Mouse (Mus musculus) gastrocnemius, postnatal 36 days (tissue): ENCODE data around the gene Mcoln1. TPM values are rescaled to one million over a fixed set of nuclear protein-coding genes. Genes with fewer than 3 reads are reported as not detected.

Experiments used
- DNase-seq, 2 experiments: peaks; one replicate each; pipeline ENCODE4 v3.0.0; 2022
- intact Hi-C: fragments of 180-260 bp; cut with DNase I; formaldehyde crosslinking; loops from one replicate; pipeline ENCODE4 v1.15.1; 2025
- long read RNA-seq, 2 experiments: library from polyadenylated mRNA; stranded (forward); transcript quantifications; one replicate each; pipeline ENCODE4 v2.0.0; 2021
- total RNA-seq, 2 experiments: library from RNA; stranded (reverse); gene quantifications; 2 replicates each; pipeline ENCODE4 v1.2.3; 2021

Mcoln1 gene
- total RNA-seq, result 10 to 100 TPM; 21.3 to 23.0 TPM
- long read RNA-seq, experiment 1, partial matches to known transcripts, result 0 of 1 reads
- long read RNA-seq, experiment 1, other reads (novel, unspliced or antisense), result 1 of 1 reads
- long read RNA-seq, experiment 2, transcript Mcoln1-201 (14 exons, 2,065 nt), result major isoform, 5 of 9 reads
- long read RNA-seq, experiment 2, partial matches to known transcripts, result 3 of 9 reads
- long read RNA-seq, experiment 2, other reads (novel, unspliced or antisense), result 1 of 9 reads

DNA sequence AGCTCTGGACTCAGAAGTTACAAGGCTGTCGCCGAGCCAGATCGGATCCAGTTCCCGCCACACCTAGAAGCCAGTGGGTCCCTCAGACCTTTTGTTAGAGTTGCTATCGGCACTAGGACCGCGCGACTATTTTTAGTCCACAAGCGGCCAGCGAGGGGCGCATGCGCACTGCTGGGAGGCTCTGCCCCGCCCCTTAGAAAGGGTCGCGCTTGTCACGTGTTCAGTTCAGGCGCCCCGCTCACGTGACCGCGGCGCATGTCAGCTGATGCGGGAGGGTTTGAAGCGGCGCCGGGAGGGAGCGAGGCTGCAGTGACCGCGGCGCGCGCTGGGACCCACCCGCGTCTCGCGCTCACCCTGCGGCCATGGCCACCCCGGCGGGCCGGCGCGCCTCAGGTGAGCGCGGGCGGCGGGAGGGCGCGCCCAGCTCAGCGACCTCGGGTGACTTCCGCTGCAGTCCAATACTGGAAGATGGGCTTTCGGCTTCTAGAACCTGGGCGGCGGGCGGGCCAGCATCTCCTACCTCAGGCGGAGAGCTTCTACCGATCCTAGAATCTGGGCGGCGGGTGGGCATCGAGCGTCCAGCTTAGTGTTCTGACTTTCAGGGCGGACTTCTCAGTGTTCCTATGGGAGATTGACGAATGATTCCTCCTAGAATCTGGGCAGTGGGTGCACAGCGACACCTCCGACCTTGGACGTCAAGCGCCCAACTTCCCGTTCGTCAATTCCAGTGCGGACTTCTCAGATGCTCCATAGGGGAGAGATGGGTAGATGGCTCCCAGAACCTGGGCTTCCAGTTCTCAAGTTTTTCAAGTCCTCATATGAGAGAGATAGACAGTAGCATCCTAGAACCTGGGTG, at the start of gene Mcoln1:
TSS of gene Mcoln1 (plus strand) at position 223 of the 856 bp plus-strand sequence.
- peak; percentile 97 for DNase-seq
- intact Hi-C loops, result no loop called here

GRCm38 (mm10) chr8:3450670-3451069, 49.6 kb upstream of the Mcoln1 start:
- intact Hi-C loops, result loop anchor here (5.0 to 10.0 kb wide), 2 partner anchors 58 to 96 kb away; partner anchors contain the start of genes A430078G23Rik and Arhgef18
- peak in 1 of 2 experiments; percentile 35 for DNase-seq

GRCm38 (mm10) chr8:3451992-3452391, 48.3 kb upstream of the Mcoln1 start:
- intact Hi-C loops, result loop anchor here (5.0 to 10.0 kb wide), 2 partner anchors 60 to 97 kb away; partner anchors contain the start of genes A430078G23Rik and Arhgef18
- no peak for DNase-seq

DNA sequence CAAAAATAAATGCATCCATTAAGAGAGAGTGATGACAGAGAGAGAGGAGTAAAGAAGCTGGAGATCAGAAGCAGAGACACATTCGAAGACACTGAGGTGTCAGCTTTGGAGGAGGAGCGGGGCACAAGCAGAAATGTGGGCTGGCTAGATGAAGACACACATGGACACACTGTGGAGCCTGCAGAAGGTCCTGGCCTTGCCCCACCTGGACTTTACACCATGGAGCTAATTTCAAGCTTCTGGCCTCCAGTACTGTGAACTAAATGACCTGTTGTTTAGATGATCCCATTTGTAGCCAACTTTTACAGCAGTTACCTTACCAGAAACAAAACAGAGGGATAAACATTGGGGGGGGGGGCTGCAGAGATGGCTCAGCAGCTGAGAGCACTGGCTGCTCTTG, 37.0 kb upstream of the Mcoln1 start:
- intact Hi-C loops, result loop anchor here (10.0 kb wide), 1 partner anchor 212 kb away; the partner anchor contains the start of genes Fcor and Trappc5

DNA sequence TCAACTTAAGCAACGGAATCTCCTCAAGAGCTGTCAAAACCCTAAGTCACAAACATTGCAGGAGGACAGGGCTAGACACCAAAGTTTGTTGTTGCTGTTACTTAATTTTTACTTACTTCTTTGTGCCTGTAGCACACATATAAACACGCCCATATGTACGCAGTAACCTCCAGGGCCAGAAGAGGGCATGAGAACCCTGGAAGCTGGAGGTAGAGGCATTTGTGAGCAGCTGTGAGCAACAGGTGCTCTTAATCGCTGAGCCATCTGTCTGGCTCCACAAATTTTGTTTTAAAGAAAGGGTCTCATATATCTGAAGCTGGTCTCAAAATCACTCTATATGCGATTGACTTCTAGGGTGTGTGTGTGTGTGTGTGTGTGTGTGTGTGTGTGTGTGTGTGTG, 35.9 kb upstream of the Mcoln1 start:
- intact Hi-C loops, result loop anchor here (10.0 kb wide), 1 partner anchor 210 kb away; the partner anchor contains the start of genes Fcor and Trappc5
- DNase-seq, result no peak

More for the DNA sequence above, 37.0 kb upstream of the Mcoln1 start:
- no peak for DNase-seq

- intact Hi-C loops, result loop anchor here (10.0 kb wide), 1 partner anchor 208 kb away; the partner anchor contains the start of genes Fcor and Trappc5
- DNase-seq, result peak; percentile 98
Observed at GRCm38 (mm10) chr8:3467006-3467885, 33.0 kb upstream of the Mcoln1 start, which contains the start of gene Pex11g. Gene Pex11g, minus strand, starts transcription at chr8:3467680.

GRCm38 (mm10) chr8:3467886-3468545, 32.2 kb upstream of the Mcoln1 start:
- no peak for DNase-seq
- intact Hi-C loops, result loop anchor here (10.0 kb wide), 1 partner anchor 207 kb away; the partner anchor contains the start of genes Fcor and Trappc5

GRCm38 (mm10) chr8:3468838-3469237, 31.4 kb upstream of the Mcoln1 start:
- intact Hi-C loops, result loop anchor here (10.0 kb wide), 1 partner anchor 206 kb away; the partner anchor contains the start of genes Fcor and Trappc5

DNA sequence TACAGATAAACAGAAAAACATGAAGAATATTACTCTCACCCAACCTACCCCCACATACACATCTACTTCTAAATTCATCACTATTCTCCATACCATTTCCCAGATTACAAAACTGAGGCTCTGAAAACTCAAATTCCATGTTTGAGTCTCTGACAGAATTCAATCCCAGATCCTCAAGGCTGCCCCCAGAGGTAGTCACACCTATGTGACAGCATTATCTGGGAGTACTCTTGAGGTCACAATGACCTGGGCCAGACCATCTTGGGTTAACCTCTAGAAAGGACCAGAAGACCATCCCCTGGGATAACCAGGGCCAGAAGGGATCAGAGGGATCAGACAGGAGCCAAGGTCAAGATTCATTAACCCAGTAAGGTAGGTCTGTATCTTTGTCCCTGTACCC, 29.7 kb upstream of the Mcoln1 start, which contains the start of gene Tex45:
TSS of gene Tex45 (plus strand) at position 301 of the 400 bp plus-strand sequence.
- intact Hi-C loops, result no loop called here
- no peak for DNase-seq

More at GRCm38 (mm10) chr8:3468838-3469237, 31.4 kb upstream of the Mcoln1 start:
- no peak for DNase-seq

DNA sequence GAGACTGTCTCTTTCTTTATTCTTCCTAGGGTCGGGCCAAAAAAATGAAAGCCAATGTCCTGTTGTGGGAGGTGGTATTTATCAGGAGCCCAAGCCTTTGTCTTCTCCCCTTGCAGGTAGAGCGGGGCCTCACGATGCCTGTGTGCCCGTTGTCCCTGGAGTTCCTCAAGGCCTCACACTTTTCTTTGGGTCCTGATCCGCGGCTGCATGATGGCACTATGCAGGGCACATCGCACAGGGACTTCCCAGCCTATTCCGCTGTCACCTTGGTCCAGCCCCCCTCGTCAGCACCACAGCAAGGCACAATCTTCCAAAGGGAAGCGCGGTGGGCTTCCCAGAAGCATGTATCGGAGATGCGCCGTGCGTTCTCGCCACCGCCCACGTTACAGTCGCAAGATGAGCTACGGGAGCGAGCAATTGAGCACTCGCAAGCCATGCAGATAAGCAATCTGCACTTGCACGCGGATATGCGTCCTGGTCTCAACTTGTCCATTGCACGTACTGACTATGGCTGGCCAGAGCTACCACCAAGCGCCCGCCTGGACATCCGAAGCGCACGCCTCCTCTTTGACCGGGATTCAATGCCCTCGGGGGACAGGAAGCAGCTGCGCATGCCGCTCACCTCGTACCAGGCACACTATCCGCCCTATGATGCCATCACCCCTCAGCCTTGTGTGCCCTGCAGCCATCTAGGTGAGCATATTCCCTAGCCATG, 24.4 kb upstream of the Mcoln1 start:
- DNase-seq, result no peak
- intact Hi-C loops, result no loop called here

DNA sequence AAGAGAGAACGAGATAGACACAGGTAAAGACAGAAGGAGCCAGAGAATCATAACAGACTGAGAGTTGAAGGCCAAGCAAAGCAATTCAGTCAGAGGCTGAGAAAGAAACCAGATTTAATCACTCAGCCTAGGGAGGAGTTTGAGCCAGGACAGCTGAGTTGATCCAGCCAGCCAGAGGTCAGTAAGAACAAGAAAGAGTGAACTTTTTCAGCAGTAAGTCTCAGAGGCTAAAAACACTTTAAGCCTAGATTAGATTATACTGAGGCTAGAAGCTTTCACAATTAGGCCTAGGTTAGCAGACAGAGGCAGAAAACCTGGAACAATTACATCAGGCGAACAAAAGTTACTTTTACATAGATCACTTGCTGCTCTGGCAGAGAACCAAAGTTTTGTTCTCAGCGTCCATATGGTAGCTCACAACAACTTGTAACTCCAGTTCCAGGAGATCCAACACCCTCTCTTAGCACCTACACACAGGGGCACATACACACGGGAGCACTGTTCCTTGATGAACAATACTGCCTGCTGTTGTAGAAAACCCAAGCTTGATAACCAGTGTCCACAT, 20.0 kb upstream of the Mcoln1 start:
- intact Hi-C loops, result no loop called here
- no peak for DNase-seq

GRCm38 (mm10) chr8:3481605-3482004, 18.7 kb upstream of the Mcoln1 start:
- no peak for DNase-seq
- intact Hi-C loops, result no loop called here

- DNase-seq, result no peak
- intact Hi-C loops, result no loop called here
Observed at GRCm38 (mm10) chr8:3482240-3482740, 18.0 kb upstream of the Mcoln1 start.

GRCm38 (mm10) chr8:3483546-3483945, 16.7 kb upstream of the Mcoln1 start:
- no peak for DNase-seq
- intact Hi-C loops, result no loop called here

DNA sequence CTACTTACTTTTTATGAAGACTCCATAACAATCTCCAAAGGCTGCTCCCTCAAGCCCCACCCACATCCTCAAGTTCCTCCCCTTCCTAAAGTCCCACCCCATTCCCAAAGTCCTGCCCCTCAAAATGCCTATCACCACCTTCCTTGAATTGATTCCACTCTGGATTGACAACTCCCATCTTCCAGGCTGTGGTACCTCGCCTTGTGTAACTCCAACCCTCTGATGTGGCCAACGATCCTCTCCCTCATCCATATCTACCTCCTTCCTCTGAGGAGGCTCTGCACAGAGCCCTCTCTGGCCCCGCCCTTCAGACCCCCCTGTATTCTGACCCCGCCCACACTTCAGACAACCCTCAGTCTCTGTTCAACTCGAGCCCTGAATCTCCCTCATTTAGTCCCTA, 15.1 kb upstream of the Mcoln1 start:
- intact Hi-C loops, result no loop called here
- DNase-seq, result no peak

GRCm38 (mm10) chr8:3492901-3493844, 7.1 kb upstream of the Mcoln1 start, which contains the start of gene Zfp358:
Gene Zfp358, plus strand, starts transcription at chr8:3493138.
- intact Hi-C loops, result no loop called here
- DNase-seq, result peak; percentile 55 to 61

GRCm38 (mm10) chr8:3493845-3494208, 6.4 kb upstream of the Mcoln1 start:
- intact Hi-C loops, result no loop called here
- DNase-seq, result no peak
